8 mouse cellular contexts compared by ENCODE assay signal in genomic region chrX:94123059-94123839, GRCm38 (mm10). TPM values are rescaled to one million over a fixed set of nuclear protein-coding genes. Genes with fewer than 3 reads are reported as not detected.
A peak's percentile ranks its signal among the peaks of the same experiment; 100 is the strongest.
DNase-seq lines count a peak whose midpoint lies in the region; ATAC-seq and TF ChIP-seq lines count a peak whose summit lies in the region.

Zfx (minus strand) TSS chrX:94123702.

- H3K79me2 ChIP-seq in MEL (ENCODE audit: control insufficient read depth, insufficient read depth, low read length, poor library complexity) = peaks cover 44% of the 10 kb centered on the region

- H3K4me1 ChIP-seq in MEL (ENCODE audit: control insufficient read depth in 1 of 2, insufficient read depth in 2 of 2, low read length in 2 of 2) = peaks cover 3 to 6% of the 10 kb centered on the region in 2 experiments
- no peaks in the 10 kb centered on the region for H3K4me1 ChIP-seq in lung, embryonic 15.5 days
- no peaks in the 10 kb centered on the region; the same call in 1 of the 2 replicates for H3K4me1 ChIP-seq in thymus, adult 2 months (replicated peaks; ENCODE audit: control insufficient read depth, insufficient read depth, low read length)

- ATAC-seq in lung, embryonic 15.5 days (ENCODE audit: borderline replicate concordance, extremely low read depth, low FRiP score, low TSS enrichment) = peak; percentile 85
- peak; percentile 61 for ATAC-seq in neutrophil, adult 5-6 weeks (ENCODE audit: extremely low read depth, insufficient number of reproducible peaks, low FRiP score, poor library complexity, severe bottlenecking)

- TF ChIP-seq RAD21 in MEL (IDR thresholded peaks at IDR 0.05; ENCODE audit: low read depth, low read length) = no peak

- peak within 1 kb of the TSS; percentile 100 for H3K9ac ChIP-seq in MEL (ENCODE audit: control insufficient read depth, low read depth, low read length, poor library complexity, severe bottlenecking)
- peak within 1 kb of the TSS; percentile 88 for H3K9ac ChIP-seq in lung, embryonic 15.5 days

- H3K27ac ChIP-seq in MEL (ENCODE audit: control insufficient read depth, low read depth, low read length) = peak within 1 kb of the TSS; percentile 92
- H3K27ac ChIP-seq in lung, embryonic 15.5 days = peak within 1 kb of the TSS; percentile 99
- H3K27ac ChIP-seq in thymus, adult 2 months (ENCODE audit: control insufficient read depth, insufficient read depth, low read length) = peak within 1 kb of the TSS; percentile 95

- peak in 1 of 3 experiments; percentile 17; a peak in 1 of 6 replicates for TF ChIP-seq CTCF in MEL (IDR thresholded peaks at IDR 0.05 in 2 of 3, conservative IDR thresholded peaks at IDR 0.05 in 1 of 3; ENCODE audit: control insufficient read depth in 1 of 3, insufficient read depth in 1 of 3, low read depth in 2 of 3, low read length in 3 of 3, poor library complexity in 1 of 3, severe bottlenecking in 1 of 3)
- no peak for TF ChIP-seq CTCF in thymus, adult 2 months (IDR thresholded peaks at IDR 0.05; ENCODE audit: borderline replicate concordance, control insufficient read depth, extremely low read depth, insufficient read depth, low read length, poor library complexity)

- DNase-seq in MEL (ENCODE audit: low read depth, low spot score) = peak; percentile 69
- DNase-seq in cerebellum, adult 8-10 months = peak; percentile 56
- DNase-seq in forelimb bud, embryonic 11.5 days (ENCODE audit: low read depth, low spot score) = peak; percentile 37
- peak; percentile 53 to 79 for DNase-seq in heart, postnatal 36 days
- DNase-seq in layer of hippocampus, adult 8-10 months (ENCODE audit: low spot score in 2 of 2) = peak; percentile 11 to 43
- DNase-seq in thymus, adult 2 months = peak; percentile 65

- intact Hi-C loops in heart, postnatal 36 days (cut with DNase I) = loop anchor here (2.0 to 5.0 kb wide), 3 partner anchors 54 to 114 kb away; no protein-coding TSS in a partner anchor

- 20% methylated on average over 51 of the region's 82 CpGs for WGBS in lung, embryonic 15.5 days
- 5% methylated on average over 40 of the region's 82 CpGs for WGBS in thymus, adult 2 months

- no peaks in the 10 kb centered on the region for H3K27me3 ChIP-seq in MEL (ENCODE audit: control insufficient read depth in 1 of 2, insufficient read depth in 2 of 2, low read length in 2 of 2)
- H3K27me3 ChIP-seq in lung, embryonic 15.5 days = peaks cover 24% of the 10 kb centered on the region; the same call in 1 of the 2 replicates
- no peaks in the 10 kb centered on the region for H3K27me3 ChIP-seq in thymus, adult 2 months (ENCODE audit: control insufficient read depth, insufficient read depth, low read length)

- H3K9me3 ChIP-seq in MEL (replicated peaks; ENCODE audit: insufficient read depth, low read length) = no peaks in the 10 kb centered on the region
- no peaks in the 10 kb centered on the region for H3K9me3 ChIP-seq in lung, embryonic 15.5 days

- peaks cover 0 to 17% of the 10 kb centered on the region in 2 experiments; a peak in 2 of 4 replicates for H3K36me3 ChIP-seq in MEL (ENCODE audit: control insufficient read depth in 1 of 2, insufficient read depth in 2 of 2, low read length in 2 of 2)
- no peaks in the 10 kb centered on the region for H3K36me3 ChIP-seq in lung, embryonic 15.5 days
- no peaks in the 10 kb centered on the region for H3K36me3 ChIP-seq in thymus, adult 2 months (ENCODE audit: control insufficient read depth, insufficient read depth, low read length)

- no peak for TF ChIP-seq EP300 in MEL (IDR thresholded peaks at IDR 0.05; ENCODE audit: low read depth in 1 of 2, low read length in 2 of 2)

- TF ChIP-seq POLR2A in MEL (IDR thresholded peaks at IDR 0.05; ENCODE audit: control insufficient read depth in 1 of 2, insufficient read depth in 1 of 2, low read depth in 1 of 2, low read length in 2 of 2, poor library complexity in 1 of 2) = 0 out of 4 replicates have a peak, but pooled peaks of 1 of the 2 experiments have one; percentile 17
- no peak for TF ChIP-seq POLR2A in thymus, adult 2 months (IDR thresholded peaks at IDR 0.05; ENCODE audit: control insufficient read depth, extremely low read depth, insufficient read depth, low read length, poor library complexity)

- peak within 1 kb of the TSS; percentile 42 for H3K4me2 ChIP-seq in lung, embryonic 15.5 days

- peak within 1 kb of the TSS; percentile 74 to 98 for H3K4me3 ChIP-seq in MEL (ENCODE audit: control insufficient read depth in 1 of 2, insufficient read depth in 1 of 2, low read depth in 2 of 2, low read length in 2 of 2)
- H3K4me3 ChIP-seq in lung, embryonic 15.5 days = peak within 1 kb of the TSS; percentile 62
- peak within 1 kb of the TSS; percentile 97 for H3K4me3 ChIP-seq in thymus, adult 2 months (ENCODE audit: control insufficient read depth, insufficient read depth, low read length)

TF ChIP-seq in MEL, 35 proteins besides CTCF, POLR2A, EP300 and RAD21:
- TF ChIP-seq ZMIZ1 (IDR thresholded peaks at IDR 0.05; ENCODE audit: low read depth, low read length) (peak; percentile 21; the same call in 1 of the 2 replicates), NRF1 (IDR thresholded peaks at IDR 0.05; ENCODE audit: insufficient read depth, low read depth, low read length, poor library complexity, severe bottlenecking) (no peak), JUND (IDR thresholded peaks at IDR 0.05; ENCODE audit: low read depth, low read length) (no peak), KAT2A (conservative IDR thresholded peaks at IDR 0.05; ENCODE audit: low read depth, low read length) (no peak), MYC (IDR thresholded peaks at IDR 0.05; ENCODE audit: low read depth, low read length) (no peak), NELFE (IDR thresholded peaks at IDR 0.05; ENCODE audit: low read depth, low read length) (no peak), HCFC1 (IDR thresholded peaks at IDR 0.05; ENCODE audit: low read depth, low read length) (peak; percentile 11; the same call in 1 of the 2 replicates), ZNF384 (IDR thresholded peaks at IDR 0.05; ENCODE audit: low read depth, low read length) (peak; percentile 77), BHLHE40 (IDR thresholded peaks at IDR 0.05; ENCODE audit: borderline replicate concordance, low read depth, low read length) (no peak), CHD2 (IDR thresholded peaks at IDR 0.05; ENCODE audit: low read length) (no peak), SIN3A (IDR thresholded peaks at IDR 0.05; ENCODE audit: low read length) (no peak)

RNA-seq across cellular contexts. Expression of gene Zfx, which starts in this region (rescaled TPM):
- total RNA-seq in MEL (2012; rRNA removed) = 16.0 and 16.5 TPM in 2 replicates
- 10 to 100 TPM in 1 of 2 experiments, 1 to 10 TPM in 1; 10.0 to 21.4 TPM for polyA plus RNA-seq in MEL (2012; ENCODE audit: insufficient read depth in 1 of 2, insufficient read length in 2 of 2, low read depth in 1 of 2, low replicate concordance in 2 of 2, missing spikeins in 1 of 2)
- 10 to 100 TPM; 24.9 to 29.0 TPM for total RNA-seq in heart, postnatal 36 days (2021)
- 10 to 100 TPM; 27.4 to 41.9 (median 38.5) TPM for total RNA-seq in layer of hippocampus, adult 8-10 months (2022)
- polyA plus RNA-seq in lung, embryonic 15.5 days (2015; fragmentation: Nextera tagmentation; extraction: Ambion mirVana) = 33.9 and 36.7 TPM in 2 replicates
- 40.6 and 44.2 TPM in 2 replicates for total RNA-seq in neutrophil, adult 5-6 weeks (2017)
- polyA plus RNA-seq in thymus, adult 2 months (2012; rRNA removed) = 11.5 and 14.9 TPM in 2 replicates

Comparison
In these comparisons a context has a peak if more than half of its experiments do, and no peak if none do; other contexts are left out.
1. Peak in every context shown above with its lines: DNase-seq, ATAC-seq, H3K4me3 ChIP-seq and H3K27ac ChIP-seq.